Mouse (Mus musculus) macrophage (primary cell): ENCODE data around the gene Pex19. TPM values are rescaled to one million over a fixed set of nuclear protein-coding genes. Genes with fewer than 3 reads are reported as not detected.

Source experiments
- H3K27ac ChIP-seq: fragments of 350-480 bp; formaldehyde crosslinking; 2 replicates; pipeline ENCODE4 v1.9.0; 2021
- H3K36me3 ChIP-seq: fragments of 350-480 bp; formaldehyde crosslinking; 2 replicates; pipeline ENCODE4 v1.9.0; 2021; ENCODE audit errors: inconsistent target
- H3K4me3 ChIP-seq: fragments of 350-480 bp; formaldehyde crosslinking; 2 replicates; pipeline ENCODE4 v1.9.0; 2021; ENCODE audit errors: inconsistent target
- H3K79me2 ChIP-seq: fragments of 350-480 bp; formaldehyde crosslinking; 2 replicates; pipeline ENCODE4 v1.9.0; 2021; ENCODE audit errors: inconsistent target
- WGBS: methylation state at CpG from one replicate; pipeline ENCODE4 v1.1.7; 2026; ENCODE audit warnings: inconsistent platforms; ENCODE audit not compliant: missing documents; 5-methylcytosine and 5-hydroxymethylcytosine counted together
- polyA plus RNA-seq: library from polyadenylated mRNA; stranded (reverse); fragments of 250-400 nt; gene quantifications from 3 replicates; pipeline ENCODE4 v1.2.4, GENCODE M21; 2018; ENCODE audit warnings: inconsistent platforms

The Pex19 gene
- polyA plus RNA-seq, 1 experiment from 2014 or later = 44.5 TPM

GRCm38 (mm10) chr1:172148279-172148954, 21.9 kb downstream of the Pex19 start:
- Histone ChIP-seq H3K4me3 (peak overlapping the region; percentile 92), H3K27ac (peak overlapping the region; percentile 90), H3K36me3 (0 out of 2 replicates have a peak, but pooled peaks cover 15% of the 10 kb centered on the region), H3K79me2 (peaks cover 51% of the 10 kb centered on the region; the same call in 1 of the 2 replicates)
- WGBS = under 1% methylated on average over 40 of the region's 40 CpGs

- 0 out of 2 replicates have a peak, but pooled peaks cover 22% of the 10 kb centered on the region for H3K36me3 ChIP-seq
- H3K27ac ChIP-seq = peak overlapping the region; percentile 90
- WGBS = 2% methylated on average over 19 of the region's 19 CpGs
- peaks cover 57% of the 10 kb centered on the region; the same call in 1 of the 2 replicates for H3K79me2 ChIP-seq
- H3K4me3 ChIP-seq = peak overlapping the region; percentile 92
These were observed 22.6 kb downstream of the Pex19 start for GRCm38 (mm10) chr1:172148955-172149815.

GRCm38 (mm10) chr1:172154536-172154935, 28.0 kb downstream of the Pex19 start:
- peaks cover 95% of the 10 kb centered on the region for H3K79me2 ChIP-seq
- 0 out of 2 replicates have a peak, but pooled peaks cover 35% of the 10 kb centered on the region for H3K36me3 ChIP-seq
- H3K27ac ChIP-seq = no peak overlapping the region
- WGBS = 93% methylated on average over 3 of the region's 3 CpGs
- no peak overlapping the region for H3K4me3 ChIP-seq

- no peak overlapping the region for H3K4me3 ChIP-seq
- H3K27ac ChIP-seq = no peak overlapping the region
- 90% methylated on average over 3 of the region's 3 CpGs for whole genome bisulfite sequencing
- H3K36me3 ChIP-seq = 0 out of 2 replicates have a peak, but pooled peaks cover 35% of the 10 kb centered on the region
- H3K79me2 ChIP-seq = peaks cover 95% of the 10 kb centered on the region
These were observed 29.0 kb downstream of the Pex19 start for GRCm38 (mm10) chr1:172155518-172155917.

- no peak overlapping the region for H3K27ac ChIP-seq
- WGBS = 88% methylated on average over 4 of the region's 4 CpGs
- no peak overlapping the region for H3K4me3 ChIP-seq
- H3K36me3 ChIP-seq = 0 out of 2 replicates have a peak, but pooled peaks cover 5% of the 10 kb centered on the region
- H3K79me2 ChIP-seq = peaks cover 98% of the 10 kb centered on the region
These were observed 33.4 kb downstream of the Pex19 start for GRCm38 (mm10) chr1:172159970-172160369.

- peaks cover 98% of the 10 kb centered on the region for H3K79me2 ChIP-seq
- H3K4me3 ChIP-seq = no peak overlapping the region
- no peak overlapping the region for H3K27ac ChIP-seq
- peaks cover 8% of the 10 kb centered on the region; the same call in 1 of the 2 replicates for H3K36me3 ChIP-seq
These were observed 34.0 kb downstream of the Pex19 start for GRCm38 (mm10) chr1:172160508-172160907.

GRCm38 (mm10) chr1:172162009-172162408, 35.5 kb downstream of the Pex19 start:
- no peak overlapping the region for H3K27ac ChIP-seq
- H3K4me3 ChIP-seq = no peak overlapping the region
- H3K79me2 ChIP-seq = peaks cover 87% of the 10 kb centered on the region
- 100% methylated on average over 1 of the region's 1 CpGs for WGBS
- H3K36me3 ChIP-seq = peaks cover 13% of the 10 kb centered on the region; the same call in 1 of the 2 replicates

- Histone ChIP-seq H3K27ac (no peak overlapping the region), H3K4me3 (no peak overlapping the region), H3K36me3 (peaks cover 22% of the 10 kb centered on the region; the same call in 1 of the 2 replicates), H3K79me2 (peaks cover 78% of the 10 kb centered on the region)
- 95% methylated on average over 6 of the region's 6 CpGs for WGBS
These were observed 36.4 kb downstream of the Pex19 start for GRCm38 (mm10) chr1:172162959-172163358.

GRCm38 (mm10) chr1:172167911-172168310, 41.4 kb downstream of the Pex19 start:
- WGBS = 96% methylated on average over 5 of the region's 5 CpGs
- Histone ChIP-seq H3K27ac (no peak overlapping the region), H3K4me3 (no peak overlapping the region), H3K36me3 (peaks cover 56% of the 10 kb centered on the region), H3K79me2 (peaks cover 29% of the 10 kb centered on the region)

- peaks cover 75% of the 10 kb centered on the region for H3K36me3 ChIP-seq
- peaks cover 10% of the 10 kb centered on the region; the same call in 1 of the 2 replicates for H3K79me2 ChIP-seq
- H3K27ac ChIP-seq = no peak overlapping the region
- no peak overlapping the region for H3K4me3 ChIP-seq
- WGBS = 90% methylated on average over 5 of the region's 5 CpGs
These were observed 43.3 kb downstream of the Pex19 start for GRCm38 (mm10) chr1:172169809-172170208.

GRCm38 (mm10) chr1:172172381-172172780, 45.8 kb downstream of the Pex19 start:
- H3K36me3 ChIP-seq = peaks cover 73% of the 10 kb centered on the region
- H3K79me2 ChIP-seq = no peaks in the 10 kb centered on the region; the same call in 1 of the 2 replicates
- H3K4me3 ChIP-seq = no peak overlapping the region
- no peak overlapping the region for H3K27ac ChIP-seq
- WGBS = 96% methylated on average over 21 of the region's 21 CpGs

- no peaks in the 10 kb centered on the region; the same call in 1 of the 2 replicates for H3K79me2 ChIP-seq
- peaks cover 73% of the 10 kb centered on the region for H3K36me3 ChIP-seq
- WGBS = 96% methylated on average over 5 of the region's 5 CpGs
- no peak overlapping the region for H3K4me3 ChIP-seq
- no peak overlapping the region for H3K27ac ChIP-seq
These were observed 46.6 kb downstream of the Pex19 start for GRCm38 (mm10) chr1:172173181-172173580.

GRCm38 (mm10) chr1:172177791-172178190, 51.2 kb downstream of the Pex19 start:
- WGBS = 97% methylated on average over 7 of the region's 7 CpGs
- no peak overlapping the region for H3K27ac ChIP-seq
- H3K79me2 ChIP-seq = no peaks in the 10 kb centered on the region
- H3K4me3 ChIP-seq = no peak overlapping the region
- peaks cover 75% of the 10 kb centered on the region for H3K36me3 ChIP-seq

- Histone ChIP-seq H3K27ac (no peak overlapping the region), H3K36me3 (peaks cover 62% of the 10 kb centered on the region), H3K79me2 (no peaks in the 10 kb centered on the region), H3K4me3 (no peak overlapping the region)
- 76% methylated on average over 7 of the region's 7 CpGs for WGBS
These were observed 52.5 kb downstream of the Pex19 start for GRCm38 (mm10) chr1:172179102-172179501.

- H3K27ac ChIP-seq = no peak overlapping the region
- H3K4me3 ChIP-seq = no peak overlapping the region
- peaks cover 44% of the 10 kb centered on the region for H3K36me3 ChIP-seq
- H3K79me2 ChIP-seq = no peaks in the 10 kb centered on the region
- 90% methylated on average over 4 of the region's 4 CpGs for WGBS
These were observed 54.3 kb downstream of the Pex19 start for GRCm38 (mm10) chr1:172180881-172181280.
